Mouse (Mus musculus): ENCODE results near the gene Vwa8.

- TF ChIP-seq CTCF (IDR thresholded peaks at IDR 0.05; ENCODE audit: borderline replicate concordance, control insufficient read depth, extremely low read depth, insufficient read depth, low read length, poor library complexity) (no peak), POLR2A (IDR thresholded peaks at IDR 0.05; ENCODE audit: control insufficient read depth, extremely low read depth, insufficient read depth, low read length, poor library complexity) (no peak)
These were observed 248.3 kb downstream of the Vwa8 start for GRCm38 (mm10) chr14:79097181-79097580.
